Mouse (Mus musculus) thymus, adult 2 months (tissue): ENCODE measurements around the gene Rft1. TPM values are rescaled to one million over a fixed set of nuclear protein-coding genes. Genes with fewer than 3 reads are reported as not detected.

Experiments
- DNase-seq: peaks from one replicate; pipeline ENCODE4 v3.0.0; 2021
- H3K27ac ChIP-seq: fragments of 200-500 bp; 2 replicates; pipeline ENCODE4 v1.5.1; 2012; ENCODE audit warnings: low read length, control low read depth; ENCODE audit not compliant: control insufficient read depth, insufficient read depth
- H3K27me3 ChIP-seq: fragments of 200-500 bp; 2 replicates; pipeline ENCODE4 v1.6.1; 2012; ENCODE audit warnings: mild to moderate bottlenecking, low read length, moderate library complexity, mixed read lengths; ENCODE audit not compliant: control insufficient read depth, insufficient read depth
- H3K36me3 ChIP-seq: fragments of 200-500 bp; 2 replicates; pipeline ENCODE4 v1.6.1; 2012; ENCODE audit warnings: mild to moderate bottlenecking, low read length, moderate library complexity; ENCODE audit not compliant: control insufficient read depth, insufficient read depth
- H3K4me1 ChIP-seq: fragments of 200-500 bp; replicated peaks from 2 replicates; pipeline ENCODE4 v1.6.1; 2012; ENCODE audit warnings: low read length; ENCODE audit not compliant: control insufficient read depth, insufficient read depth
- H3K4me3 ChIP-seq: fragments of 200-500 bp; 2 replicates; pipeline ENCODE4 v1.5.1; 2012; ENCODE audit warnings: mild to moderate bottlenecking, low read length, control low read depth, moderate library complexity; ENCODE audit not compliant: control insufficient read depth, insufficient read depth
- CTCF ChIP-seq: fragments of 200-500 bp; IDR thresholded peaks from 2 replicates; pipeline ENCODE4 v1.5.1; 2012; ENCODE audit warnings: mild to moderate bottlenecking, control low read depth, low read length, moderate library complexity, borderline replicate concordance; ENCODE audit not compliant: control insufficient read depth, poor library complexity, insufficient read depth; ENCODE audit errors: extremely low read depth
- POLR2A ChIP-seq: fragments of 200-500 bp; IDR thresholded peaks from 2 replicates; pipeline ENCODE4 v1.6.1; 2012; ENCODE audit warnings: mild to moderate bottlenecking, low read length, control low read depth, moderate library complexity; ENCODE audit not compliant: control insufficient read depth, poor library complexity, insufficient read depth; ENCODE audit errors: extremely low read depth
- WGBS: fragments of 180-500 bp; shearing (Covaris S2); methylation state at CpG from one replicate; pipeline ENCODE4 v1.1.7; 2018; 5-methylcytosine and 5-hydroxymethylcytosine counted together
- polyA plus RNA-seq: library from polyadenylated mRNA; depleted of rRNA; stranded (reverse); fragments of >200 nt; gene quantifications from 2 replicates; pipeline ENCODE4 v1.2.3, GENCODE M21; 2012; rRNA removed

Gene Rft1
- polyA plus RNA-seq, 1 experiment = 13.8 TPM

DNA sequence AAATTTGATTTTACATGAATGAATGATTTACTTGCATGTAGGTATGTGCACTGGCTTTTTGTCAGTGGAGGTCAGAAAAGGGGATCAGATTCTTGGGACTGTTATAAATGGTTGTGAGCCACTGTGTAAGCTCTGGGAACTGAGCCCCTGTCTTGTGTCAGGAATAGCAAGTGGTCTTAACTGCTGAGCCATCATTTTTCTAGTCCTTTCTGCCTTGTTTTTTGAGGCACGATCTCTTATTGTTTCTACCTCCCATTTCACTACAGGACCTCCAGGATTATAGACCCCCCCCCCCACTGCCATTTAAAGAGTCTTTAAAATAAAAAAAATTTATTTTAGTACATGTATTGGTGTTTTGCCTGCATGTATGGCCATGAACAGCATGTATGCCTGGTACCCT is 67.7 kb downstream of the Rft1 start:
- Histone ChIP-seq H3K4me1 (no peaks in the 10 kb centered on the region), H3K36me3 (no peaks in the 10 kb centered on the region), H3K27me3 (no peaks in the 10 kb centered on the region), H3K27ac (no peak overlapping the region), H3K4me3 (no peak overlapping the region)
- TF ChIP-seq POLR2A (no peak), CTCF (no peak)
- no peak for DNase-seq
- 100% methylated on average over 1 of the region's 1 CpGs for WGBS

DNA sequence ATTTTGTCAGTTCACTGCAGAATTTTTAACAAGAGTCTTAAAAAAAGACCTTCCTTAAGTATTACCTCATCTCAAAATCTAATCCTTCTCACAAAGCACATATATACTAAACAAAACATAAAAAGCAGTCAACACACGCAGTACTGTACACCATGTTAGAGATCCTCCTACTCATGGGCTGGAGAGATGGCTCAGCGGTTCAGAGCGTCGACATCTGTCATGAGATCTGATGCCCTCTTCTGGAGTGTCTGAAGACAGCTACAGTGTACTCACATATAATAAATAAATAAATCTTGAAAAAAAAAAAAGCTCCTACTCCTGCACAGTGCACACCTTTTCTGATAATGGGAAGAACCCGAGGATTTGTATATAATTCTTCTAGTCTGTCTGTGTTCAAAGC is 68.2 kb downstream of the Rft1 start:
- Histone ChIP-seq H3K36me3 (no peaks in the 10 kb centered on the region), H3K27ac (no peak overlapping the region), H3K4me1 (no peaks in the 10 kb centered on the region), H3K27me3 (no peaks in the 10 kb centered on the region), H3K4me3 (no peak overlapping the region)
- TF ChIP-seq CTCF (no peak), POLR2A (no peak)
- WGBS = 86% methylated on average over 5 of the region's 5 CpGs
- DNase-seq = no peak

DNA sequence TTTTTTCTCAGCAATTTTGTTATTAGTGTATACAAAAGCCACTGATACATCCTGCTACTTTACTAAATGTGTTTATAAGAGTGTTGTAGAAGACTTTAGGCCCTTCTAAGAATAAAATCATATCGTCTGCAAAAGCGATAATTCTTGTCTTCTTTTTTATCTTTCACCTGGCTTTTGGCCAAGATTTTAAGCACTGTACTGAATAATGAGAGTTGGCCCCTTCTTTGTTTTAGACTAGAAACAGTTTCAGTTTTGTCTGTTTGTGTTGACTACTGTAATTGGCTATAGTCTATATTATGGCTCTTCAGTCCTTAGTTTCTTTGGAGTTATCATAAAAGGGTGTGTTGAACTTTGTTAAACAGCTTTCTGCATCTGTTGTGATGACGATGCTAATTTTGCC is 77.7 kb downstream of the Rft1 start:
- Histone ChIP-seq H3K4me1 (no peaks in the 10 kb centered on the region), H3K36me3 (no peaks in the 10 kb centered on the region), H3K27me3 (no peaks in the 10 kb centered on the region), H3K4me3 (no peak overlapping the region), H3K27ac (no peak overlapping the region)
- 80% methylated on average over 3 of the region's 3 CpGs for WGBS
- no peak for DNase-seq
- TF ChIP-seq CTCF = no peak
- TF ChIP-seq POLR2A = no peak

DNA sequence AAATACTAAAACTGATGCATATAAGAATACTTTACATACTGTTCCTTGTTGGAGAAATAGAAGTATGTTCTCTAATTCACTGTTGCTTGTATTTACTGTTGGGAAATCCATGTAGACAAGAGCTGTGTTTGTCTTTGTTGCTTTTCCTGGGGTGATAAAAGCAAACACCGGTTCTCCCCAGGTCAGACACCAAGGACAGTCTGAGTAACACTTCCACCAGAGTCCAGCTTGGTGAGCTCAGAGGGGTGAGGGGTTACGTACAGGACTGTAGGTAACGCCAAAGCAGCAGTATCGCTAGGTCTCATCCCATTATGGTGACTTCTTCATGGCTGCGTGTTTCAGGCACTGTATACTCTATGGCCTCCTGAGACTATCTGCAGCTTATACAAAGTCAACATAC is 80.5 kb downstream of the Rft1 start:
- WGBS = over 99% methylated on average over 5 of the region's 5 CpGs
- Histone ChIP-seq H3K4me3 (no peak overlapping the region), H3K27me3 (no peaks in the 10 kb centered on the region), H3K27ac (no peak overlapping the region), H3K4me1 (no peaks in the 10 kb centered on the region), H3K36me3 (no peaks in the 10 kb centered on the region)
- no peak for DNase-seq
- TF ChIP-seq POLR2A (no peak), CTCF (no peak)

DNA sequence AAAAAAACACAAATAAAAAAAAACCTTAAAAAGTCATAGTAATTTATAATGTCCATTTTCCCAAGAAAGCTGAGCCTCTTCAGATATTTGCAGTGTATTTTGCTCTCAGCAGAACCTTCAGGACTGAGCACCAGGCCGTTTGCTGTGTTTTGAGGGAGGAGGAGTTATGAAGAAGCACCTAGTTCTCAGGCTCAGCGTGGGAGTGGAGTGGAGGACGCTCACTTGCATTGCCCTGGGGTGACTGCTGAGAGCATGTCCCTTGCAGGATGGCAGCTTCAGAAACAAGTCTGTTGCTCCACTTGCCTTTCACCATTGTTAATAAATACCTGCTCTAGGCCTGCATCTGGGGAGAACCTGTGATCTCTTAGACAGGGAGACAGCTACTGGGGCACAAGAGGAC is 81.7 kb downstream of the Rft1 start:
- no peak for TF ChIP-seq POLR2A
- TF ChIP-seq CTCF = no peak
- WGBS = 78% methylated on average over 3 of the region's 3 CpGs
- H3K27ac ChIP-seq = no peak overlapping the region
- DNase-seq = no peak
- no peaks in the 10 kb centered on the region for H3K27me3 ChIP-seq
- H3K36me3 ChIP-seq = no peaks in the 10 kb centered on the region
- H3K4me3 ChIP-seq = no peak overlapping the region
- H3K4me1 ChIP-seq = no peaks in the 10 kb centered on the region

DNA sequence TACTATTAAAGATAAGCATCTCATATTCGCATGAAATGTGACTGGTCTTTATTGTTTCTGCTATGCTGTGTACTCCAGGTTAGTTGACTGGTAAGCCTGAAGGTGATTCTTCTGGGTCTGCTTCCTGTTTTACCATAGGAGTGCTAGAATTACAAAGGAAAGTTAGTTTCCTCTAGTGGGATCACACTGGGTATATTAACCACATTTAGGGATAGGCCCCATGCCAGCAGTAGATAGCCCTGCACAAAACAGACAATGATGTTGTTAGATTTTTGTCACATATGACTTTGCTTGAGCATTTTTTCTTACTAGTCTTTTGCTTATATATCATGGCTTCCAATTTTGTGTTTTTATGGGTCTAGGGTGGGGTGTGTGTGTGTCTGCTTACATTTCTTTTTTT is 82.3 kb downstream of the Rft1 start:
- Histone ChIP-seq H3K4me3 (no peak overlapping the region), H3K27me3 (no peaks in the 10 kb centered on the region), H3K27ac (no peak overlapping the region), H3K36me3 (no peaks in the 10 kb centered on the region), H3K4me1 (no peaks in the 10 kb centered on the region)
- no peak for TF ChIP-seq CTCF
- TF ChIP-seq POLR2A = no peak
- WGBS = 17% methylated on average over 1 of the region's 1 CpGs
- no peak for DNase-seq

Other genes with a start within 250 kb of the Rft1 start
- gene Dcp1a, start 174.8 kb upstream of the Rft1 start, polyA plus RNA-seq = 81.8 and 102 TPM in 2 replicates
- 1.6 and 2.2 TPM in 2 replicates for gene Cacna1d, start 162.9 kb upstream of the Rft1 start, polyA plus RNA-seq
- gene Tkt, start 106.0 kb upstream of the Rft1 start, polyA plus RNA-seq = 269 and 361 TPM in 2 replicates
- 201 and 214 TPM in 2 replicates for gene Prkcd, start 28.1 kb upstream of the Rft1 start, polyA plus RNA-seq
- gene Sfmbt1, start 60.5 kb downstream of the Rft1 start, polyA plus RNA-seq = 3.2 and 4.0 TPM in 2 replicates
- gene Tmem110, start 171.2 kb downstream of the Rft1 start, polyA plus RNA-seq = 20.1 and 27.6 TPM in 2 replicates
- 3.1 TPM in 2 replicates for gene Mustn1, start 224.8 kb downstream of the Rft1 start, polyA plus RNA-seq
- 1.4 and 3.6 TPM in 2 replicates for gene Itih4, start 232.1 kb downstream of the Rft1 start, polyA plus RNA-seq